Mouse (Mus musculus): ENCODE results near the gene Magi3. TPM values are rescaled to one million over a fixed set of nuclear protein-coding genes. Genes with fewer than 3 reads are reported as not detected.

The Magi3 gene
- total RNA-seq, 2 experiments from 2014 or later = 52.1 to 52.2 TPM

GRCm38 (mm10) chr3:104184270-104184669 lies 35.9 kb downstream of the Magi3 start:
- TF ChIP-seq CTCF (IDR thresholded peaks at IDR 0.05) = no peak
- no peak for DNase-seq (ENCODE audit: extremely low spot score in 1 of 2, low spot score in 2 of 2)
- intact Hi-C loops (cut with DNase I) = no loop called here
- H3K27ac ChIP-seq = no peak overlapping the region
- H3K4me3 ChIP-seq = no peak overlapping the region

- Histone ChIP-seq H3K4me3 (no peak overlapping the region), H3K27ac (no peak overlapping the region)
- intact Hi-C loops (cut with DNase I) = no loop called here
- no peak for DNase-seq (ENCODE audit: extremely low spot score in 1 of 2, low spot score in 2 of 2)
- TF ChIP-seq CTCF (IDR thresholded peaks at IDR 0.05) = no peak
These were observed 36.5 kb downstream of the Magi3 start for GRCm38 (mm10) chr3:104183656-104184055.

GRCm38 (mm10) chr3:104182711-104183110 lies 37.5 kb downstream of the Magi3 start:
- no peak overlapping the region for H3K27ac ChIP-seq
- TF ChIP-seq CTCF (IDR thresholded peaks at IDR 0.05) = no peak
- no peak for DNase-seq (ENCODE audit: extremely low spot score in 1 of 2, low spot score in 2 of 2)
- no peak overlapping the region for H3K4me3 ChIP-seq
- intact Hi-C loops (cut with DNase I) = no loop called here

- intact Hi-C loops (cut with DNase I) = no loop called here
- H3K4me3 ChIP-seq = no peak overlapping the region
- no peak for TF ChIP-seq CTCF (IDR thresholded peaks at IDR 0.05)
These were observed 58.8 kb downstream of the Magi3 start for GRCm38 (mm10) chr3:104161347-104161746.

GRCm38 (mm10) chr3:104160603-104161002 lies 59.6 kb downstream of the Magi3 start:
- Histone ChIP-seq H3K27ac (no peak overlapping the region), H3K4me3 (no peak overlapping the region)
- no peak for DNase-seq (ENCODE audit: extremely low spot score in 1 of 2, low spot score in 2 of 2)
- intact Hi-C loops (cut with DNase I) = no loop called here
- no peak for TF ChIP-seq CTCF (IDR thresholded peaks at IDR 0.05)

More at GRCm38 (mm10) chr3:104161347-104161746, 58.8 kb downstream of the Magi3 start:
- no peak overlapping the region for H3K27ac ChIP-seq
- no peak for DNase-seq (ENCODE audit: extremely low spot score in 1 of 2, low spot score in 2 of 2)

GRCm38 (mm10) chr3:104150146-104150545 lies 70.0 kb downstream of the Magi3 start:
- no peak for TF ChIP-seq CTCF (IDR thresholded peaks at IDR 0.05)
- H3K4me3 ChIP-seq = no peak overlapping the region
- intact Hi-C loops (cut with DNase I) = no loop called here
- no peak for DNase-seq (ENCODE audit: extremely low spot score in 1 of 2, low spot score in 2 of 2)
- H3K27ac ChIP-seq = no peak overlapping the region

- no peak overlapping the region for H3K27ac ChIP-seq
- DNase-seq (ENCODE audit: extremely low spot score in 1 of 2, low spot score in 2 of 2) = no peak
- TF ChIP-seq CTCF (IDR thresholded peaks at IDR 0.05) = no peak
- intact Hi-C loops (cut with DNase I) = no loop called here
- H3K4me3 ChIP-seq = no peak overlapping the region
These were observed 77.8 kb downstream of the Magi3 start for GRCm38 (mm10) chr3:104142376-104142775.

- no peak overlapping the region for H3K27ac ChIP-seq
- no peak overlapping the region for H3K4me3 ChIP-seq
- no peak for DNase-seq (ENCODE audit: extremely low spot score in 1 of 2, low spot score in 2 of 2)
- intact Hi-C loops (cut with DNase I) = no loop called here
- TF ChIP-seq CTCF (IDR thresholded peaks at IDR 0.05) = no peak
These were observed 81.2 kb downstream of the Magi3 start for GRCm38 (mm10) chr3:104138953-104139450.

- TF ChIP-seq CTCF (IDR thresholded peaks at IDR 0.05) = no peak
- DNase-seq (ENCODE audit: extremely low spot score in 1 of 2, low spot score in 2 of 2) = no peak
- intact Hi-C loops (cut with DNase I) = no loop called here
- no peak overlapping the region for H3K4me3 ChIP-seq
- no peak overlapping the region for H3K27ac ChIP-seq
These were observed 94.5 kb downstream of the Magi3 start for GRCm38 (mm10) chr3:104125628-104126027.

- intact Hi-C loops (cut with DNase I) = loop anchor here (5.0 kb wide), 1 partner anchor 62 kb away; no protein-coding TSS in a partner anchor
- DNase-seq (ENCODE audit: extremely low spot score in 1 of 2, low spot score in 2 of 2) = no peak
- TF ChIP-seq CTCF (IDR thresholded peaks at IDR 0.05) = no peak
- Histone ChIP-seq H3K27ac (no peak overlapping the region), H3K4me3 (no peak overlapping the region)
These were observed 96.3 kb downstream of the Magi3 start for GRCm38 (mm10) chr3:104123846-104124245.

GRCm38 (mm10) chr3:104109478-104109877 lies 110.7 kb downstream of the Magi3 start:
- intact Hi-C loops (cut with DNase I) = loop anchor here (5.0 kb wide), 1 partner anchor 333 kb away; no protein-coding TSS in a partner anchor
- no peak for DNase-seq (ENCODE audit: extremely low spot score in 1 of 2, low spot score in 2 of 2)
- H3K27ac ChIP-seq = no peak overlapping the region
- H3K4me3 ChIP-seq = no peak overlapping the region
- no peak for TF ChIP-seq CTCF (IDR thresholded peaks at IDR 0.05)

GRCm38 (mm10) chr3:104104942-104105341 lies 115.2 kb downstream of the Magi3 start:
- H3K4me3 ChIP-seq = no peak overlapping the region
- intact Hi-C loops (cut with DNase I) = loop anchor here (5.0 kb wide), 1 partner anchor 337 kb away; no protein-coding TSS in a partner anchor
- no peak for DNase-seq (ENCODE audit: extremely low spot score in 1 of 2, low spot score in 2 of 2)
- H3K27ac ChIP-seq = no peak overlapping the region
- peak; percentile 59 for TF ChIP-seq CTCF (IDR thresholded peaks at IDR 0.05)

GRCm38 (mm10) chr3:104101721-104102120 lies 118.5 kb downstream of the Magi3 start:
- intact Hi-C loops (cut with DNase I) = no loop called here
- Histone ChIP-seq H3K4me3 (no peak overlapping the region), H3K27ac (no peak overlapping the region)
- no peak for DNase-seq (ENCODE audit: extremely low spot score in 1 of 2, low spot score in 2 of 2)
- TF ChIP-seq CTCF (IDR thresholded peaks at IDR 0.05) = peak; percentile 39

Data from left cerebral cortex, adult 2 months (tissue).